Mouse (Mus musculus) left cerebral cortex, adult 11 months (tissue): Measurements from ENCODE around the gene Tpra1.

Experiments
- DNase-seq: peaks from one replicate; pipeline ENCODE4 v3.0.0; 2022; ENCODE audit warnings: low spot score

Gene Tpra1

GRCm38 (mm10) chr6:88901947-88902820 is at the start of gene Tpra1:
TSS of gene Tpra1 (plus strand) at chr6:88902251.
- peak; percentile 91 for DNase-seq

GRCm38 (mm10) chr6:88854509-88854908 is 47.5 kb upstream of the Tpra1 start:
- no peak for DNase-seq

- DNase-seq, result no peak
Observed at GRCm38 (mm10) chr6:88855636-88856035, 46.4 kb upstream of the Tpra1 start.

GRCm38 (mm10) chr6:88857249-88857648 is 44.8 kb upstream of the Tpra1 start:
- no peak for DNase-seq

- no peak for DNase-seq
Observed at GRCm38 (mm10) chr6:88857830-88858229, 44.2 kb upstream of the Tpra1 start.

- no peak for DNase-seq
Observed at GRCm38 (mm10) chr6:88858341-88858740, 43.7 kb upstream of the Tpra1 start.

- no peak for DNase-seq
Observed at GRCm38 (mm10) chr6:88860914-88861313, 41.1 kb upstream of the Tpra1 start.

GRCm38 (mm10) chr6:88865704-88866103 is 36.3 kb upstream of the Tpra1 start:
- no peak for DNase-seq

GRCm38 (mm10) chr6:88869459-88869858 is 32.6 kb upstream of the Tpra1 start:
- no peak for DNase-seq

GRCm38 (mm10) chr6:88870594-88870993 is 31.5 kb upstream of the Tpra1 start:
- DNase-seq, result no peak

GRCm38 (mm10) chr6:88871546-88871945 is 30.5 kb upstream of the Tpra1 start:
- no peak for DNase-seq

GRCm38 (mm10) chr6:88872811-88873210 is 29.2 kb upstream of the Tpra1 start:
- DNase-seq, result no peak

GRCm38 (mm10) chr6:88873965-88874867 is 27.8 kb upstream of the Tpra1 start:
- no peak for DNase-seq

- peak; percentile 67 for DNase-seq
Observed at GRCm38 (mm10) chr6:88874868-88875508, 27.1 kb upstream of the Tpra1 start, which contains the start of gene Podxl2. TSS of gene Podxl2 (minus strand) at chr6:88875044.

- DNase-seq, result no peak
Observed at GRCm38 (mm10) chr6:88879471-88879870, 22.6 kb upstream of the Tpra1 start.

GRCm38 (mm10) chr6:88881334-88881733 is 20.7 kb upstream of the Tpra1 start:
- no peak for DNase-seq

GRCm38 (mm10) chr6:88884195-88884594 is 17.9 kb upstream of the Tpra1 start:
- no peak for DNase-seq

GRCm38 (mm10) chr6:88884690-88885089 is 17.4 kb upstream of the Tpra1 start:
- no peak for DNase-seq

GRCm38 (mm10) chr6:88885644-88886416 is 16.2 kb upstream of the Tpra1 start:
- no peak for DNase-seq

GRCm38 (mm10) chr6:88886417-88886967 is 15.6 kb upstream of the Tpra1 start:
- DNase-seq, result no peak

GRCm38 (mm10) chr6:88889410-88890042 is 12.5 kb upstream of the Tpra1 start:
- no peak for DNase-seq
